Mouse (Mus musculus) midbrain, embryonic 12.5 days (tissue): ENCODE measurements around the gene Pde4dip. TPM values are rescaled to one million over a fixed set of nuclear protein-coding genes. Genes with fewer than 3 reads are reported as not detected.

Experiments
- ATAC-seq: fragments of 200-750 bp; cut with Nextera tagmentation; 2 replicates; pipeline ENCODE4 v1.8.0; 2017; ENCODE audit warnings: low read depth, moderate TSS enrichment, moderate library complexity; ENCODE audit not compliant: low FRiP score
- H3K27ac ChIP-seq: fragments of 300-500 bp; sonication (generic); replicated peaks from 2 replicates; pipeline ENCODE4 v1.5.1; 2016; ENCODE audit warnings: mild to moderate bottlenecking
- H3K27me3 ChIP-seq: fragments of 300-500 bp; sonication (generic); 2 replicates; pipeline ENCODE4 v1.6.1; 2016; ENCODE audit warnings: mild to moderate bottlenecking
- H3K36me3 ChIP-seq: fragments of 300-500 bp; sonication (generic); 2 replicates; pipeline ENCODE4 v1.6.1; 2016
- H3K4me1 ChIP-seq: fragments of 300-500 bp; sonication (generic); 2 replicates; pipeline ENCODE4 v1.6.1; 2016
- H3K4me2 ChIP-seq: fragments of 300-500 bp; sonication (generic); replicated peaks from 2 replicates; pipeline ENCODE4 v1.6.1; 2016; ENCODE audit warnings: mild to moderate bottlenecking, moderate library complexity
- H3K4me3 ChIP-seq: fragments of 300-500 bp; sonication (generic); 2 replicates; pipeline ENCODE4 v1.5.1; 2016; ENCODE audit warnings: mild to moderate bottlenecking
- H3K9ac ChIP-seq: fragments of 300-500 bp; sonication (generic); replicated peaks from 2 replicates; pipeline ENCODE4 v1.6.1; 2016; ENCODE audit warnings: mild to moderate bottlenecking, moderate library complexity
- H3K9me3 ChIP-seq: fragments of 300-500 bp; sonication (generic); 2 replicates; pipeline ENCODE4 v1.6.1; 2016; ENCODE audit warnings: mild to moderate bottlenecking
- WGBS: fragments of 180-500 bp; shearing (Covaris S2); methylation state at CpG from one replicate; pipeline ENCODE4 v1.1.7; 2016; 5-methylcytosine and 5-hydroxymethylcytosine counted together
- polyA plus RNA-seq: library from polyadenylated mRNA; unstranded; fragments of >200 nt; fragmentation: Nextera tagmentation; extraction: Ambion mirVana; gene quantifications from 2 replicates; pipeline ENCODE4 v1.2.1, GENCODE M21; 2016

The Pde4dip gene
- polyA plus RNA-seq, 1 experiment from 2014 or later, result 38.1 TPM

DNA sequence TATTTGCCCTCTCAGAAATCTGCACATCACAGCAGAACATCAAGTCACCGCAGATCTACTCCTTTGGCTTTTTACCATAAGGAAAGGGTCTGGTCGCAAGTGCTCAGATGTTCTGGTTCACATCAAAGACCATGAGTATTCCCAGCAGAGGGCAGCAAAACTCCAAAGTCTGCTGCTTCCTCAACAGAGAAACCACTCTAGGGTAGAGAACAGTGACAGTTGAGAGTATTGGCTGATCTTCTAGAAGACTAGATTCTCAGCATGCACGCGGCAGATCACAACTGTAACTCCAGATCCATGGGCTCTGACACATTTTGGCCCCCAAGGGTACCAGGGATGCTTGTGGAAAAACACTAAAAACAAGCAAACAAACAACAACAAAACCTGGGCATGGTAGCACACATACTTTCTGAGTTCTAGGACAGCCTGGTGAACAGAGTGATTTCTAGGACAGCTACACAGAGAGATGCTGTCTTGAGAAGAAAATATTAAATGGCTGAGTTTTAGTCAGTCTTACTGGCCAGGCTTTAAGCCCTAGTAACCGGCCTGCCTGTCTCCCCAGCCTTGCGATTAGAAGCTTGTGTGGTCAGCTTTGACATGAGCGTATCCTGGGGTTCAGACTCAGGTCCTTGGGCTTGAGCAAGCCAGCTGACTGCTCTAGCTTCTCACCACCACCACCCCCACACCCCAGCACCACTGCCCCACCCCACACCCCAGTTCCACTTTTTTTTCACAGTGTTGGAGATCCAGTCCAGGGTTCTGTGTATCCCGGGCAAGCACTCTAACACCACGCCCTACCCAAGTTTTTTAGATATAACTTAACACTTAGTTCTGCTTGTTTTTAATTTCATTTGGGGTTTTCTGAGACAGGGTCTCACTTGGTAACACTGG lies 40.7 kb upstream of the Pde4dip start:
- H3K27me3 ChIP-seq, result peaks cover 28% of the 10 kb centered on the region
- H3K9ac ChIP-seq, result no peak overlapping the region
- no peak overlapping the region for H3K27ac ChIP-seq
- ATAC-seq, result peak; percentile 54
- WGBS, result 61% methylated on average over 9 of the region's 9 CpGs
- H3K4me3 ChIP-seq, result no peak overlapping the region
- H3K36me3 ChIP-seq, result peaks cover 2% of the 10 kb centered on the region; the same call in 1 of the 2 replicates
- peaks cover 8% of the 10 kb centered on the region; the same call in 1 of the 2 replicates for H3K4me1 ChIP-seq
- H3K4me2 ChIP-seq, result no peak overlapping the region
- H3K9me3 ChIP-seq, result no peaks in the 10 kb centered on the region

DNA sequence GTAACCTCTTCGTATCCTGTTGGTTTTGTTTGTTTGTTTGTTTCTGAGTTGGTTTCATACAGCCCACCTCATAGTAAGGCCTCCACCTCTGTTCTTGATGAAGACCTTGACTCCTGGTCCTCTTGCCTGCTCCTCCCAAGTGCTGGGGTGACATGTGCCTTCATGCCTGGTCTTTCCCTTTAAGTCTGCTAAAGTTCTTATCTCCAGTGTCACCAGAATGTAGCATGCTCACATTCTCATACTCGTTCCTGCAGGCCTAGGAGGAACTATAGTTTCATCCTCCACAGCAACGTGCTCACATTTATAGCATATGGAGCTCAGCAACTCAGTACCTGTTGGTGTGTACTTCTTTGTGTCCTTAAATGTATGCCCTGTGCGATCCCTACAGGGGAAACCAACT lies 38.8 kb upstream of the Pde4dip start:
- 78% methylated on average over 4 of the region's 4 CpGs for WGBS

DNA sequence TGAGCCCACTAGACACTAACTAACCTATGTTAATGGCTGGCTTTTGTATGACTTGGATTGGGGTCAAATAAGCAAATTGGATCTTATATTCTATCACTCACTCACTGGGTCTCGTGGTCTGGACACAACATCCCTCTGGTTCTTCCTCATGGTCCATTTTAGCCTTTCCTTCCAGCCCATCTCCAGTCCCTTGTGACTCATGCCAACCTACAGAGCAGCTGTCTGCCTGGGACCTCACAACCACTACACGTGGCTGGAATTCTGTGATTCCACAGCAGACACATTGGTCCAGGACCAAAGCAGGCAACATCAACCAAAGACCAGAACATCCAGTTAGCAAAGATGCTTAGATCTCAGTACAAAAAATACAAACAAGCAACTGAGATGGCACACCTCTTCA lies 36.7 kb upstream of the Pde4dip start:
- Histone ChIP-seq H3K9ac (no peak overlapping the region), H3K27ac (no peak overlapping the region), H3K4me2 (no peak overlapping the region), H3K4me1 (no peaks in the 10 kb centered on the region), H3K36me3 (peaks cover 24% of the 10 kb centered on the region), H3K27me3 (no peaks in the 10 kb centered on the region), H3K9me3 (no peaks in the 10 kb centered on the region), H3K4me3 (no peak overlapping the region)
- 97% methylated on average over 2 of the region's 2 CpGs for WGBS
- no peak for ATAC-seq

More for the DNA sequence above, 38.8 kb upstream of the Pde4dip start:
- Histone ChIP-seq H3K4me3 (no peak overlapping the region), H3K9me3 (no peaks in the 10 kb centered on the region), H3K27me3 (peaks cover 16% of the 10 kb centered on the region; the same call in 1 of the 2 replicates), H3K4me2 (no peak overlapping the region), H3K27ac (no peak overlapping the region), H3K4me1 (no peaks in the 10 kb centered on the region), H3K9ac (no peak overlapping the region), H3K36me3 (peaks cover 10% of the 10 kb centered on the region; the same call in 1 of the 2 replicates)
- no peak for ATAC-seq

DNA sequence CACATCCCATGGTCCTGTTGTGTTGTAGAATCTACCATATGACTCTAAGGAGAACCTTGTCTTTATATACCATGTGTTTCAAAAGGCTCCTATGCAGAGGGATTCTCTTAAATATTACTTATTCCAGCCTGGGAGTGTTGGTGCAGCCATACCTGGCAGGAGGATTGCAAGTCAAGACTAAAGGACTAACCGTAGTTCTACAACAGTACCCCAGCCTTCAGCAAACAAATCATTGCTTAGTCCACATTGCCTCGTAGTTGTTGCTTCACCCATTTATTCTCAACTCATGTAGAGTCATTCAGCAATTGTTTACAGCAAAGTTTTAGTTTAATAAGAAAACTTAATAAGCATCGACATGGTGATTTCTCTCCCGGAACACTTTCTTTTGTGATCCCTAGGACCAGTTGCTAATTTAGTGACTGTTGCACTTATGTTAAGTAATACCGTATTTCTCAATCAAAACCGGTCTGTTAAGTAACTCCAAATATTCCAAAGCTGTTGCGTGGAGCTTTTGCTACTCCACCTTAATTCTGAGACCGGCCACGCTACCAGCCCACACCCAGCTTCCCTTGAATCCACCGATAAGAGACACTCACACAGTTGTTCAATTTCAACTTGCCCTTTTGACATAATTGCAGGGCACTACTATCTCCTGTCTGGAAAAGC lies 30.5 kb upstream of the Pde4dip start:
- Histone ChIP-seq H3K27ac (no peak overlapping the region), H3K9me3 (no peaks in the 10 kb centered on the region), H3K4me2 (no peak overlapping the region), H3K4me1 (no peaks in the 10 kb centered on the region), H3K27me3 (no peaks in the 10 kb centered on the region), H3K9ac (no peak overlapping the region), H3K36me3 (peaks cover 52% of the 10 kb centered on the region), H3K4me3 (no peak overlapping the region)
- 95% methylated on average over 10 of the region's 10 CpGs for WGBS
- no peak for ATAC-seq

DNA sequence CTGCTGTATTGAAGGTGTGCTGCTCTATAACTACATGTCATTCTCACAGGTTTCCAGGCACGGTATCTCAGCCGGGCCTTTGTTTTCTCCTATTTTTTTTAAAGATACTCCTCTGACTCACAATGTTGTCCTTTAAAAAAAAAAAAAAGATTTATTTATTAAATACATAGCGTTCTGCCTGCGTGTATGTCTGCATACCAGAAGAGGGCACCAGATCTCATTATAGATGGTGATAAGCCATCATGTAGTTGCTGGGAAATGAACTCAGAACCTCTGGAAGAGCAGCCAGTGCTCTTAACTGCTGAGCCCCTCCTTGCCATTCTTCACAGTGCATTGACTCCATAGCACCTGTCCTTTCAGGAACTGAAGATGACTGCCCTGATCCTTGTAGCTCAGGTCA lies 26.6 kb upstream of the Pde4dip start:
- Histone ChIP-seq H3K4me2 (no peak overlapping the region), H3K27me3 (no peaks in the 10 kb centered on the region), H3K4me1 (0 out of 2 replicates have a peak, but pooled peaks cover 2% of the 10 kb centered on the region), H3K36me3 (peaks cover 38% of the 10 kb centered on the region; the same call in 1 of the 2 replicates), H3K4me3 (no peak overlapping the region), H3K9me3 (no peaks in the 10 kb centered on the region), H3K27ac (no peak overlapping the region), H3K9ac (no peak overlapping the region)
- ATAC-seq, result no peak
- WGBS, result 78% methylated on average over 4 of the region's 4 CpGs

DNA sequence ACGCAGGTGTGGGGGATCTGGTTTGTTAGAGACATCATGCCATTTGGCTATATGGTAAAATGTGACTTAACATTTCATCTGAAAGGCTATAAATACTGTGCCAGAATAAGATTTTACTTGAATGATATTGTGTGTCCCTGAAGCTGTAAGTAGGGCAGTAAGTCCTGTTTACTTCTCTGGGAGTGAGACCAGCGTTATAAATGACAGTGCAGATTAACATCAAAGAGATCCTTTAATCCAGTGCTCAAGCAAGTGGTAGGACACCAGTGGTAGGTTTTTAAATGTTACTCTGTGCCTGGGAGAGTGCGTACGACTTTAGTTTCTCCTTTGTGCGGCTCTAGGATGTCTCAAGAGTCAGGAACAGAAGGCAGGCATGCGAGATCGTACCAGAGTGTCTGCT lies 22.6 kb upstream of the Pde4dip start:
- Histone ChIP-seq H3K27ac (no peak overlapping the region), H3K4me3 (no peak overlapping the region), H3K36me3 (peaks cover 21% of the 10 kb centered on the region; the same call in 1 of the 2 replicates), H3K4me1 (0 out of 2 replicates have a peak, but pooled peaks cover 2% of the 10 kb centered on the region), H3K27me3 (no peaks in the 10 kb centered on the region), H3K9ac (no peak overlapping the region), H3K9me3 (no peaks in the 10 kb centered on the region), H3K4me2 (no peak overlapping the region)
- WGBS, result 84% methylated on average over 7 of the region's 7 CpGs
- no peak for ATAC-seq

DNA sequence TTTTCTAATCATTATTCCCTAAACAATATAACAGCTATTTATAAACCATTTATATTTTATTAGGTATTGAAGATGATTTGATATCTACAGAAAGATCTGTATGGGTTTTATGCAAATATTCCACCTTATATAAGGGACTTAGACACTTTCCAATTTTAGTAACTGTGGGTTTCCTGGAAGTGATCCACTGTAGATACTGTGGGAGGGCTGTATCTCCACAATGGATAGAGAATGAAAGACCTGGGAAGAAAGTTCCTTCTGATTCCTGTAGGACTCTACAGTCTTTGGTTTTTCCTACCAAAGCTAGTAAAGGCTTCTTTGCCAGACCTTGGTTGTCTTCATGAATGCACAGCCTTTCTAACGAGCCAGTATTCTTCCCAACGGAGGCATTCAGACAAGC lies 21.2 kb upstream of the Pde4dip start:
- ATAC-seq, result no peak
- WGBS, result 74% methylated on average over 2 of the region's 2 CpGs

DNA sequence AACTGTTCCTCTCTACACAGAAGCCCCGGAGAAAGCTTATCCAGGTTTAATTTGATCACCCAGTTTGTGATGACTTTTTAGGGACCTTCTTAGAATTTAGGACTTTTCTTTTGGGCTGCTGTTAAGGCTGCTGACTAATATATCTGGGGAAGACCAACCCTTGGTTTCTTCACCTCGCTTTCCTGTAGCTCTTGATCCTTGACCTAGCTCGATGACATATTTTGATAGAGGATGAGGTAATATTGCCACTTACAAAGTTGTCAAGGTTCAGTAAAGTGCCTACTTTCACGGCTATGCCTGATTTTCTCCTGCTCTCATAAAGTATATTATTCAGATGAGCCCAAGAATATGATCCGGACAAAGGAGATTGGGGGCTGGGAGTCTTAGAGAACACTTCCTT lies 13.1 kb upstream of the Pde4dip start:
- Histone ChIP-seq H3K4me1 (peaks cover 16% of the 10 kb centered on the region), H3K27ac (no peak overlapping the region), H3K9me3 (no peaks in the 10 kb centered on the region), H3K9ac (peak overlapping the region; percentile 91), H3K4me3 (peak overlapping the region; percentile 80), H3K36me3 (no peaks in the 10 kb centered on the region), H3K27me3 (no peaks in the 10 kb centered on the region), H3K4me2 (peak overlapping the region; percentile 82)
- ATAC-seq, result no peak
- 18% methylated on average over 5 of the region's 5 CpGs for WGBS

More for the DNA sequence above, 21.2 kb upstream of the Pde4dip start:
- no peaks in the 10 kb centered on the region for H3K9me3 ChIP-seq
- H3K27ac ChIP-seq, result no peak overlapping the region
- H3K4me1 ChIP-seq, result 0 out of 2 replicates have a peak, but pooled peaks cover 2% of the 10 kb centered on the region
- peaks cover 12% of the 10 kb centered on the region; the same call in 1 of the 2 replicates for H3K36me3 ChIP-seq
- no peak overlapping the region for H3K4me3 ChIP-seq
- H3K27me3 ChIP-seq, result no peaks in the 10 kb centered on the region
- no peak overlapping the region for H3K9ac ChIP-seq
- H3K4me2 ChIP-seq, result no peak overlapping the region

DNA sequence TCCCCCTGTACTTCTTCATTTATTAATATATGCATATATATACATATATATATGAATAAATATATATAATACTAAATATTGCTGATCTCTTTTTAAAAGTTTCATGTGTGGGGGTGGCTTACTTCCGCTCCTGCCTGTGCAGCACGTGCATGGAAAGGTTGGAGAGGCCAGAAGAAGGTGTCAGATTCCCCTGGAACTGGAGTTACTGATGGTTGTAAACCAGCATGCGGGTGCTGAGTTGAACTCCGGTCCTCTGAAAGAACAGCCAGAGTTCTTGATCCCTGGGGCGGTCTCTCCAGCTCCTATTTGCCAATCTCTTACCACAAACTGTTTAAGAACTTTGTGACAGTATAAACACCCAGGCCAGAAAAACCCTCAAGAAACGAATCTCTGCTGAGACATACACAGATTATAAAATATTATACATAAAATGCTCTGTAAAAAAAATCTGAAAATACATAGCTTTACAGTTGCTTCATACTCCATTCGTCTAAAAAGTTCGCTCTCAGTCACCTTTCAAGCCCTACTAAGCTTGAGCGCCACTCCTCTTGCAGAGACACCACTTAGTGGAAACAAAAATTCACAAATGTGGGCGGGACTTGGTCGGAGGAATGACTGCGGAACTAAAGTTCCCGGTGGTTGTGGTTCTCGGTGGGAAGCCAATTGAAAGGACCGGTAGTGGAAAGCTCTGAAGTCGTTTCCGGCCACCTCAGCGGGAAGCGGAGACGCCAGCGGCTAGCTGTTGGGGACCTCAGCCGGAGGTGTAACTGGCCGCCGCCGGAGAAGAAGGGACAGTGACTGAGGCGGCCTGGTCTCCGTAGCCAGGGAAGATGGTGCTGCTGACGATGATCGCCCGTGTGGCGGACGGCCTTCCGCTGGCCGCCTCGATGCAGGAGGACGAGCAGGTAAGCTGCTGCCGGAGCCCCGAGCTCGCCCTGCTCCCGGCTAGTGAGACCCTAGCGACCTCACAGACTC lies 12.3 kb upstream of the Pde4dip start, which contains the start of gene Sec22b:
TSS of gene Sec22b (plus strand) at position 675 of the 975 bp plus-strand sequence.
- Histone ChIP-seq H3K9ac (peak within 1 kb of the TSS; percentile 91), H3K27ac (peak within 1 kb of the TSS; percentile 56; the same call in 1 of the 2 replicates), H3K36me3 (no peaks in the 10 kb centered on the region), H3K27me3 (no peaks in the 10 kb centered on the region), H3K4me1 (peaks cover 16% of the 10 kb centered on the region), H3K4me3 (peak within 1 kb of the TSS; percentile 80), H3K9me3 (no peaks in the 10 kb centered on the region), H3K4me2 (peak within 1 kb of the TSS; percentile 82)
- peak; percentile 90 for ATAC-seq
- 6% methylated on average over 41 of the region's 41 CpGs for WGBS

DNA sequence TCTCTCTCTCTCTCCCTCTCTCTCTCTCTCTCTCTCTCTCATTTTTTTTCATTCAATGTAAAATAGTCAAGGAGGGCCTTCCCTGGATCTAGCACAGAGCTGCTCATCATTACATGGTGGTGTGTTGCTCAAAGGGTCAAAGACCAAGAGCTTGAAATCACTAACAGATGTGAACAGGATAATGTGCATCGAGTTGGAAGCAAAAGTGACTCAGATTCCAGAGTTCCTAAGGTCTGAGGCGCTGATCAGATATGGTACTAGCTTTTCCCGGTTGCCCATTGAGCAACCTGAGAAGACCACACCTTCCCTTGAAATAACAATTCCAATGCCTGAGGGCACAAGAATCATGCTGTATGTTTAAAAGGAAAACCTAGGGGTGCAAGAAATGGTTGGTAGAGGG lies 9.9 kb upstream of the Pde4dip start:
- H3K36me3 ChIP-seq, result no peaks in the 10 kb centered on the region
- H3K9me3 ChIP-seq, result 0 out of 2 replicates have a peak, but pooled peaks cover 4% of the 10 kb centered on the region
- H3K4me3 ChIP-seq, result no peak overlapping the region
- H3K4me1 ChIP-seq, result peaks cover 16% of the 10 kb centered on the region
- 72% methylated on average over 3 of the region's 3 CpGs for WGBS
- no peak overlapping the region for H3K9ac ChIP-seq
- ATAC-seq, result no peak
- no peak overlapping the region for H3K27ac ChIP-seq
- H3K4me2 ChIP-seq, result no peak overlapping the region
- no peaks in the 10 kb centered on the region for H3K27me3 ChIP-seq

DNA sequence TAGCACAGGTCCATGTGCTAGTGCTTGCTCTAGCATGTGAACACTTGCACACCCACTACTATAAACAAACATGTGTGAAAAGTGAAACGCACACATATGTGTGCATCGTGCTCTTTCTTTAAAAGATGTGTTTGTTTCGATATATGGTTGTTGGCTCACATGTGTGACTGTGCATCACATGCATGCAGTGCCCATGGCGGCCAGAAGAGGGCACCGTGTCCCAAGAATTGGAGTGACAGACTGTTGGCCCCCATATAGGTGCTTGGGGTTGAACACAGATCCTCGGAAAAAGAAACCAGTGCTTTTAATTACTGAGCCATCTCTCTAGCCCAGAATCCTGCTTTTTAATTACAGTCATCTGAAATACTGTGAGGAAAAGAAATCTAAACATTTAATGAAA lies 6.2 kb upstream of the Pde4dip start:
- Histone ChIP-seq H3K27me3 (0 out of 2 replicates have a peak, but pooled peaks cover under 1% of the 10 kb centered on the region), H3K4me2 (no peak overlapping the region), H3K4me3 (no peak overlapping the region), H3K27ac (no peak overlapping the region), H3K4me1 (no peaks in the 10 kb centered on the region), H3K36me3 (no peaks in the 10 kb centered on the region), H3K9ac (no peak overlapping the region), H3K9me3 (0 out of 2 replicates have a peak, but pooled peaks cover 4% of the 10 kb centered on the region)
- WGBS, result 46% methylated on average over 6 of the region's 6 CpGs
- ATAC-seq, result no peak
